Mouse (Mus musculus) intestine, embryonic 14.5 days (tissue): Measurements from ENCODE around the gene Rapgef6. TPM values are rescaled to one million over a fixed set of nuclear protein-coding genes. Genes with fewer than 3 reads are reported as not detected.

ENCODE experiments used
- ATAC-seq: fragments of 200-750 bp; cut with Nextera tagmentation; replicated peaks from 2 replicates; pipeline ENCODE4 v1.8.0; 2017; ENCODE audit warnings: low read depth, moderate number of reproducible peaks, moderate TSS enrichment, moderate library complexity; ENCODE audit not compliant: low FRiP score, low TSS enrichment
- DNase-seq: peaks from one replicate; pipeline ENCODE4 v3.0.0-alpha.2; 2018; ENCODE audit warnings: low spot score
- H3K27ac ChIP-seq: fragments of 300-500 bp; sonication (generic); 2 replicates; pipeline ENCODE4 v1.5.1; 2014; ENCODE audit warnings: low read depth, mild to moderate bottlenecking, control low read depth
- H3K27me3 ChIP-seq: fragments of 300-500 bp; sonication (generic); replicated peaks from 2 replicates; pipeline ENCODE4 v1.6.1; 2014; ENCODE audit warnings: low read length, control low read depth; ENCODE audit not compliant: control insufficient read depth, insufficient read depth
- H3K36me3 ChIP-seq: fragments of 300-500 bp; sonication (generic); 2 replicates; pipeline ENCODE4 v1.6.1; 2014; ENCODE audit warnings: low read length, control low read depth; ENCODE audit not compliant: control insufficient read depth, insufficient read depth
- H3K4me1 ChIP-seq: fragments of 300-500 bp; sonication (generic); replicated peaks from 2 replicates; pipeline ENCODE4 v1.6.1; 2014; ENCODE audit warnings: low read length, control low read depth, mixed read lengths; ENCODE audit not compliant: control insufficient read depth, insufficient read depth
- H3K4me2 ChIP-seq: fragments of 300-500 bp; sonication (generic); 2 replicates; pipeline ENCODE4 v1.6.1; 2014; ENCODE audit warnings: low read length
- H3K4me3 ChIP-seq: fragments of 300-500 bp; sonication (generic); 2 replicates; pipeline ENCODE4 v1.5.1; 2014; ENCODE audit warnings: low read depth, low read length, control low read depth, mixed read lengths
- H3K9ac ChIP-seq: fragments of 300-500 bp; sonication (generic); 2 replicates; pipeline ENCODE4 v1.6.1; 2014; ENCODE audit warnings: mild to moderate bottlenecking, low read length
- H3K9me3 ChIP-seq: fragments of 300-500 bp; sonication (generic); 2 replicates; pipeline ENCODE4 v1.6.1; 2016; ENCODE audit warnings: low read length, control low read depth; ENCODE audit not compliant: control insufficient read depth
- WGBS: fragments of 180-500 bp; shearing (Covaris S2); extraction: QIAGEN DNeasy Blood & Tissue Kit; methylation state at CpG from one replicate; pipeline ENCODE4 v1.1.7; 2014; 5-methylcytosine and 5-hydroxymethylcytosine counted together
- polyA plus RNA-seq: library from polyadenylated mRNA; unstranded; fragments of >200 nt; fragmentation: Nextera tagmentation; extraction: Ambion mirVana; gene quantifications from 2 replicates; pipeline ENCODE4 v1.2.1, GENCODE M21; 2014

The Rapgef6 gene
- polyA plus RNA-seq, 1 experiment from 2014 or later = 31.4 TPM

DNA sequence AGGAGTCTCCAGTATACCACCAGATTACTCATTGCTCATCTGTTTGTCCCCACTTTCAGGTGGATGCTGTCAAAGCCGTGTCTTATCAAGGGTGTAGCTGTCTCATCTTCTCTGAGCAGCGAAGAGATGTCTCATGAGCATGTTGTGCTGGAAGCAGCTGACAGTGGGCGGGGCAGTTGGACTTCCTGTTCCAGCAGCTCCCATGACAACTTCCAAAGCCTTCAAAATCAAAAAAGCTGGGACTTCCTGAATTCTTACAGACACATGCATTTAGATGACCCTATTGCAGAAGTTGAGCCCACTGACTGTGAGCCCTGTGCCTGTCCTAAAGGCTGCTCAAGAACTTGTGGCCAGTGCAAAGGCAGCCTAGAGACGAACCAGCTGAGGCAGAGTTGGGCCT is 168.5 kb downstream of the Rapgef6 start:
- Histone ChIP-seq H3K36me3 (peaks cover 49% of the 10 kb centered on the region), H3K9ac (no peak overlapping the region), H3K4me3 (no peak overlapping the region), H3K9me3 (no peaks in the 10 kb centered on the region), H3K4me1 (no peaks in the 10 kb centered on the region), H3K27me3 (no peaks in the 10 kb centered on the region), H3K27ac (no peak overlapping the region), H3K4me2 (no peak overlapping the region)
- WGBS = 86% methylated on average over 4 of the region's 4 CpGs
- ATAC-seq (no peak), DNase-seq (no peak)

DNA sequence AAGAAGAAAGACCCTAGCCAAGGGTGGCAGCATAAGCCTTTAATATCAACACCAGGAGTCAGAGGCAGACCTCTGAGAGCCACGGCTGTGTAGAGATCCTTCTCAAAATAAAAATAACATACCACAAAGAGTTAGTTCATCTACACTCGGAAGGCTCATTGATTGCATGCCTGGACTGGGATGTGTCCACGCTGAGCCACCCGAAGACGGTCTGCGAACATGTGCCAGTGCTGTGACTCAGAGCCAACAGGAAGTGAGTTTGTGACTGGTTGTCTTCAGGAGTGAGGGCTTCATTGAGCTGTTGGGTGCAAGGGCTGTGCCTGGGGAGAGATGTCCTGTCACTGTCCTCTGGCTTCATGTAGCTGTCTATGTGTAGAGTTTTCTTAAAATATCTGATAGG is 171.0 kb downstream of the Rapgef6 start:
- no peak overlapping the region for H3K4me3 ChIP-seq
- H3K27ac ChIP-seq = no peak overlapping the region
- 89% methylated on average over 6 of the region's 6 CpGs for WGBS
- no peaks in the 10 kb centered on the region for H3K4me1 ChIP-seq
- no peak for DNase-seq
- H3K9me3 ChIP-seq = no peaks in the 10 kb centered on the region
- no peaks in the 10 kb centered on the region for H3K27me3 ChIP-seq
- H3K36me3 ChIP-seq = peaks cover 55% of the 10 kb centered on the region
- no peak overlapping the region for H3K9ac ChIP-seq
- ATAC-seq = no peak
- no peak overlapping the region for H3K4me2 ChIP-seq

GRCm38 (mm10) chr11:54694291-54694690 is 171.6 kb downstream of the Rapgef6 start:
- ATAC-seq = no peak
- WGBS = 74% methylated on average over 8 of the region's 8 CpGs

GRCm38 (mm10) chr11:54695951-54696350 is 173.3 kb downstream of the Rapgef6 start:
- DNase-seq = no peak
- 72% methylated on average over 4 of the region's 4 CpGs for WGBS
- H3K4me1 ChIP-seq = no peaks in the 10 kb centered on the region

More at GRCm38 (mm10) chr11:54694291-54694690, 171.6 kb downstream of the Rapgef6 start:
- H3K27me3 ChIP-seq = no peaks in the 10 kb centered on the region
- peaks cover 58% of the 10 kb centered on the region for H3K36me3 ChIP-seq
- H3K9ac ChIP-seq = no peak overlapping the region
- H3K27ac ChIP-seq = no peak overlapping the region
- no peaks in the 10 kb centered on the region for H3K4me1 ChIP-seq
- DNase-seq = no peak
- H3K4me3 ChIP-seq = no peak overlapping the region
- no peak overlapping the region for H3K4me2 ChIP-seq
- no peaks in the 10 kb centered on the region for H3K9me3 ChIP-seq

DNA sequence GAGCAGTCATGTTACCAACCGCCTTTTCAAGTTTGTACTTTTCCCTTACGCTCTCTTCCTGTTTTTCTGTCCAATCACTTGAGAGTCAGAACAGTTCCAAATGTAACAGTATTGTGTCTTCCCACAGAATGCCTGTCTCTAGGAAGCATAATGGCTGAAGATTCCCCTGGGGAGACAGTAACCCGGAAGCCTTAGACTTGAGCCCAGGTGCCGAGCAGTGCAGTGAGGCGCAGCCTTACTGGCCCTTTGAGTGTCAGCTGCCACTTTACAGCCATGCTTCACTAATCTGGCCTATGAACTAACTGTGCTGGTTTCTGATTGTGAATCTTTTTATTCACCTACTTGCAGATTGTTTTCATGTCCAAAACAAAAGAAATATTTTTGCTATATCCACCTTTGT is 175.0 kb downstream of the Rapgef6 start:
- H3K9me3 ChIP-seq = no peaks in the 10 kb centered on the region
- DNase-seq (no peak), ATAC-seq (no peak)
- no peak overlapping the region for H3K27ac ChIP-seq
- H3K9ac ChIP-seq = no peak overlapping the region
- H3K36me3 ChIP-seq = peaks cover 40% of the 10 kb centered on the region
- no peak overlapping the region for H3K4me2 ChIP-seq
- H3K27me3 ChIP-seq = no peaks in the 10 kb centered on the region
- no peaks in the 10 kb centered on the region for H3K4me1 ChIP-seq
- WGBS = 90% methylated on average over 5 of the region's 5 CpGs
- no peak overlapping the region for H3K4me3 ChIP-seq

More at GRCm38 (mm10) chr11:54695951-54696350, 173.3 kb downstream of the Rapgef6 start:
- Histone ChIP-seq H3K27me3 (no peaks in the 10 kb centered on the region), H3K27ac (no peak overlapping the region), H3K36me3 (peaks cover 51% of the 10 kb centered on the region), H3K4me3 (no peak overlapping the region), H3K4me2 (no peak overlapping the region), H3K9me3 (no peaks in the 10 kb centered on the region), H3K9ac (no peak overlapping the region)
- no peak for ATAC-seq

GRCm38 (mm10) chr11:54698636-54699035 is 176.0 kb downstream of the Rapgef6 start:
- Histone ChIP-seq H3K27ac (no peak overlapping the region), H3K27me3 (no peaks in the 10 kb centered on the region), H3K9me3 (no peaks in the 10 kb centered on the region), H3K36me3 (peaks cover 36% of the 10 kb centered on the region), H3K9ac (no peak overlapping the region), H3K4me2 (no peak overlapping the region), H3K4me3 (no peak overlapping the region), H3K4me1 (no peaks in the 10 kb centered on the region)
- WGBS = 97% methylated on average over 7 of the region's 7 CpGs
- ATAC-seq = no peak
- DNase-seq = no peak

DNA sequence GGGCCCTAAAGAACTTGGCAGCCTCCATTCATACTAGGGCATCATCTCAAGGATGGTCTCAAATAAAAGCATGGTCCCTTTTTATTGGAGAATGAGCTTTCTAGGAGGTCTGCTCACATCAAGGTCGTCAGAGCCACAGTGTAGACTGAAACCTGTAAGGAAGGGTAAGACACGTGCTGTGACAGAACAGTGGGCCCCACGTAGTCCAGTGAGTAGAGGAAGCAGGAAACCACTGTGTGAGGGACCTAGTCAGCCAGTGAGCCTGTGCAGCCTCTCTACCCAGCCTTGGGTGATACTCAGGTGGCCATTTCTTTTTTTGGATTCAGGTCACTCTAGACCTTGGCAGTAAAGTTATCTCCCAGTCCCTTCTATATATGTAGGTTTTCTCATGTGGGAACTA is 177.3 kb downstream of the Rapgef6 start:
- no peaks in the 10 kb centered on the region for H3K4me1 ChIP-seq
- DNase-seq = no peak
- 76% methylated on average over 3 of the region's 3 CpGs for WGBS

DNA sequence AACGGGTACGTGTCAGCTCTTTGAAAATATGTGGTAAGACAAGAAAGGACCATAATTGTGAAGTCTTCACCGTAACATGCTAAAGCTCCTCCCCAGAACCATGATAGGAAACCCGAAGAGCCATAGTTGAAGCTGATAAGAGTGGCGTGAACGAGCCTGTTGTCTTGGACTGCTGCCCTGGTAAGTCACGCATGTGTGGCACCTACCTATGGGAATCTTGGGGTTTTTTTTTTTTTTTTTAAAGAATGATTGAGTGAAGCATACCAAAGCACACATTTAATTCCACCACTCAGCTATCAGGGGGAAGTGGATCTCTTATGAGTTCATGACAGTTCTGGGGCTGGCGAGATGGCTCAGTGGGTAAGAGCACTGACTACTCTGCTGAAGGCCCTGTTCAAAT is 179.2 kb downstream of the Rapgef6 start:
- Histone ChIP-seq H3K4me2 (no peak overlapping the region), H3K9me3 (no peaks in the 10 kb centered on the region), H3K9ac (no peak overlapping the region), H3K4me3 (no peak overlapping the region), H3K36me3 (peaks cover 13% of the 10 kb centered on the region; the same call in 1 of the 2 replicates), H3K27ac (no peak overlapping the region), H3K4me1 (no peaks in the 10 kb centered on the region), H3K27me3 (no peaks in the 10 kb centered on the region)
- ATAC-seq (no peak), DNase-seq (no peak)
- 90% methylated on average over 8 of the region's 8 CpGs for WGBS

More for the DNA sequence above, 177.3 kb downstream of the Rapgef6 start:
- no peak overlapping the region for H3K9ac ChIP-seq
- H3K4me3 ChIP-seq = no peak overlapping the region
- H3K9me3 ChIP-seq = no peaks in the 10 kb centered on the region
- H3K36me3 ChIP-seq = peaks cover 27% of the 10 kb centered on the region
- H3K27ac ChIP-seq = no peak overlapping the region
- H3K27me3 ChIP-seq = no peaks in the 10 kb centered on the region
- H3K4me2 ChIP-seq = no peak overlapping the region
- ATAC-seq = no peak

DNA sequence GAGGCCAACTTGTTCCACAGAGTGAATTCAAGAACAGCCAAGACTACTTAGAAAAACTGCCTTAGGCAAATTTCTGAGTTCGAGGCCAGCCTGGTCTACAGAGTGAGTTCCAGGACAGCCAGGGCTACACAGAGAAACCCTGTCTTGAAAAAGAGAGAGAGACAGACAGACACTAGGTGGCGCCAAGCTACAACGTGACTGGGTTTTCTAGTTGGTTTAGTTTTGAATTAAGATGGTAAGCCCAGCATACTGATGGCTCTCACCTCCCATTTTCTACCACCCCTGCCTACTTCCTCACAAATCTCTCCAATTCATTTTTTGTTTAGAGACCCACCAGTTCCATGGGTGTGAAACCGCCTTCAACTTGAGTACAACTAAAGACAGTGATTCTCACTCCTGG is 180.7 kb downstream of the Rapgef6 start:
- Histone ChIP-seq H3K4me2 (no peak overlapping the region), H3K9me3 (no peaks in the 10 kb centered on the region), H3K4me1 (no peaks in the 10 kb centered on the region), H3K36me3 (0 out of 2 replicates have a peak, but pooled peaks cover 3% of the 10 kb centered on the region), H3K27ac (no peak overlapping the region), H3K4me3 (no peak overlapping the region), H3K27me3 (no peaks in the 10 kb centered on the region), H3K9ac (no peak overlapping the region)
- DNase-seq = peak; percentile 81
- WGBS = 37% methylated on average over 4 of the region's 4 CpGs
- no peak for ATAC-seq
